19 mouse cellular contexts compared by ENCODE assay signal in genomic region chr8:127464300-127464699, GRCm38 (mm10).
DNase-seq lines count a peak whose midpoint lies in the region; ATAC-seq lines count a peak whose summit lies in the region.
"Had no signal": no experiment of that assay in that cellular context is flagged by ENCODE, and none has a peak within 500 bp of the region (broad histone marks: within the 10 kb centered on the region; RNA-seq: fewer than 3 reads in every experiment).

No protein-coding gene starts in this region.

- peaks cover 4% of the 10 kb centered on the region; the same call in 1 of the 2 replicates for H3K36me3 ChIP-seq in kidney, embryonic 14.5 days (ENCODE audit: control insufficient read depth, insufficient read depth, low read length)
- H3K36me3 ChIP-seq in kidney, embryonic 16.5 days (ENCODE audit: insufficient read depth, low read length), result no peaks in the 10 kb centered on the region
- no peaks in the 10 kb centered on the region for H3K36me3 ChIP-seq in intestine, embryonic 16.5 days (ENCODE audit: control insufficient read depth, insufficient read depth, low read length)
- H3K36me3 ChIP-seq: forebrain, embryonic 12.5 days had no signal

- DNase-seq in kidney, adult 11 months, result peak; percentile 63
- DNase-seq in kidney, postnatal 25 days, result peak; percentile 33 to 50
- DNase-seq in thymus, postnatal 10 days (ENCODE audit: low spot score in 2 of 2), result no peak
- no peak for DNase-seq in gastrocnemius, postnatal 14 days
- DNase-seq: adrenal gland, postnatal 10 days; cerebellum, adult 11-12 months; cerebellum, adult 9-10 months; cerebellum, postnatal 36 days; gastrocnemius, postnatal 10 days; heart, postnatal 10 days; heart, postnatal 4 days had no signal

- no peak overlapping the region for H3K27ac ChIP-seq in kidney, embryonic 14.5 days (ENCODE audit: low read depth, low read length)
- no peak overlapping the region; the same call in 1 of the 2 replicates for H3K27ac ChIP-seq in kidney, embryonic 16.5 days (ENCODE audit: low read length)
- H3K27ac ChIP-seq in intestine, embryonic 16.5 days (ENCODE audit: low read length), result no peak overlapping the region
- H3K27ac ChIP-seq: embryonic facial prominence, embryonic 13.5 days; heart, embryonic 10.5 days; hindbrain, embryonic 13.5 days had no signal

- H3K4me3 ChIP-seq in kidney, embryonic 14.5 days (ENCODE audit: low read length), result no peak overlapping the region
- H3K4me3 ChIP-seq in kidney, embryonic 16.5 days (ENCODE audit: low read length), result no peak overlapping the region
- H3K4me3 ChIP-seq in intestine, embryonic 16.5 days (ENCODE audit: low read length), result no peak overlapping the region
- H3K4me3 ChIP-seq: embryonic facial prominence, embryonic 13.5 days; forebrain, embryonic 12.5 days; heart, embryonic 10.5 days; hindbrain, embryonic 13.5 days had no signal

- WGBS in kidney, embryonic 14.5 days, result 87% methylated on average over 1 of the region's 1 CpGs
- 67% methylated on average over 1 of the region's 1 CpGs for WGBS in kidney, embryonic 16.5 days
- 93% methylated on average over 1 of the region's 1 CpGs for WGBS in intestine, embryonic 16.5 days

- H3K9ac ChIP-seq in kidney, embryonic 14.5 days (ENCODE audit: low read depth, low read length), result no peak overlapping the region
- H3K9ac ChIP-seq in kidney, embryonic 16.5 days (replicated peaks; ENCODE audit: low read length), result no peak overlapping the region
- no peak overlapping the region for H3K9ac ChIP-seq in intestine, embryonic 16.5 days (ENCODE audit: low read depth, low read length)
- H3K9ac ChIP-seq: embryonic facial prominence, embryonic 13.5 days; forebrain, embryonic 12.5 days; hindbrain, embryonic 13.5 days had no signal

- H3K4me1 ChIP-seq in kidney, embryonic 14.5 days (ENCODE audit: control insufficient read depth, insufficient read depth, low read length), result no peaks in the 10 kb centered on the region
- 0 out of 2 replicates have a peak, but pooled peaks cover 5% of the 10 kb centered on the region for H3K4me1 ChIP-seq in kidney, embryonic 16.5 days (ENCODE audit: insufficient read depth, low read length)
- no peaks in the 10 kb centered on the region for H3K4me1 ChIP-seq in intestine, embryonic 16.5 days (ENCODE audit: control insufficient read depth, insufficient read depth, low read length)
- H3K4me1 ChIP-seq: embryonic facial prominence, embryonic 13.5 days; heart, embryonic 10.5 days; hindbrain, embryonic 13.5 days had no signal

- no peak overlapping the region for H3K4me2 ChIP-seq in kidney, embryonic 14.5 days (replicated peaks; ENCODE audit: low read depth, low read length)
- no peak overlapping the region for H3K4me2 ChIP-seq in kidney, embryonic 16.5 days (replicated peaks; ENCODE audit: low read depth, low read length)
- no peak overlapping the region for H3K4me2 ChIP-seq in intestine, embryonic 16.5 days (ENCODE audit: low read depth, low read length)
- H3K4me2 ChIP-seq: embryonic facial prominence, embryonic 13.5 days; forebrain, embryonic 12.5 days; hindbrain, embryonic 13.5 days had no signal

- no peaks in the 10 kb centered on the region for H3K9me3 ChIP-seq in kidney, embryonic 14.5 days (ENCODE audit: control insufficient read depth, low read length)
- H3K9me3 ChIP-seq in kidney, embryonic 16.5 days (ENCODE audit: low read length), result no peaks in the 10 kb centered on the region
- H3K9me3 ChIP-seq in intestine, embryonic 16.5 days (ENCODE audit: control insufficient read depth, low read length), result no peaks in the 10 kb centered on the region
- H3K9me3 ChIP-seq: embryonic facial prominence, embryonic 13.5 days; forebrain, embryonic 12.5 days; heart, embryonic 10.5 days; hindbrain, embryonic 13.5 days had no signal

- intact Hi-C loops in gastrocnemius, postnatal 14 days (cut with DNase I; ENCODE audit: low total_unique reads), result no loop called here

- H3K27me3 ChIP-seq in kidney, embryonic 14.5 days (ENCODE audit: control insufficient read depth, insufficient read depth, low read length), result no peaks in the 10 kb centered on the region
- no peaks in the 10 kb centered on the region for H3K27me3 ChIP-seq in kidney, embryonic 16.5 days (ENCODE audit: insufficient read depth, low read length)
- H3K27me3 ChIP-seq in intestine, embryonic 16.5 days (replicated peaks; ENCODE audit: control insufficient read depth, insufficient read depth, low read length), result no peaks in the 10 kb centered on the region
- H3K27me3 ChIP-seq: embryonic facial prominence, embryonic 13.5 days; forebrain, embryonic 12.5 days; hindbrain, embryonic 13.5 days had no signal

- no peak for ATAC-seq in kidney, embryonic 14.5 days (ENCODE audit: low FRiP score, low TSS enrichment)
- peak; percentile 88 for ATAC-seq in kidney, embryonic 16.5 days (ENCODE audit: low FRiP score, low TSS enrichment)
- no peak for ATAC-seq in intestine, embryonic 16.5 days
- ATAC-seq: forebrain, embryonic 16.5 days had no signal

Comparison
In these comparisons a context has a peak if more than half of its experiments do, and no peak if none do; other contexts are left out.
1. DNase-seq: peak in kidney, adult 11 months (single experiment) and kidney, postnatal 25 days (2 of 2); none in thymus, postnatal 10 days (0 of 2) and gastrocnemius, postnatal 14 days (single experiment).